Mouse (Mus musculus): ENCODE data around the gene Dclre1a. TPM values are rescaled to one million over a fixed set of nuclear protein-coding genes. Genes with fewer than 3 reads are reported as not detected.
A peak's percentile ranks its signal among the peaks of the same experiment; 100 is the strongest.

The Dclre1a gene
- total RNA-seq (2017) = 20.3 and 25.6 TPM in 2 replicates

- ATAC-seq (replicated peaks; ENCODE audit: low read depth, poor library complexity, severe bottlenecking) = peak; percentile 66
These were observed at the start of gene Dclre1a for GRCm38 (mm10) chr19:56547456-56548229. TSS of gene Dclre1a (minus strand) at chr19:56548222.

- ATAC-seq (replicated peaks; ENCODE audit: low read depth, poor library complexity, severe bottlenecking) = no peak
These were observed 44.5 kb upstream of the Dclre1a start for GRCm38 (mm10) chr19:56592472-56592871.

DNA sequence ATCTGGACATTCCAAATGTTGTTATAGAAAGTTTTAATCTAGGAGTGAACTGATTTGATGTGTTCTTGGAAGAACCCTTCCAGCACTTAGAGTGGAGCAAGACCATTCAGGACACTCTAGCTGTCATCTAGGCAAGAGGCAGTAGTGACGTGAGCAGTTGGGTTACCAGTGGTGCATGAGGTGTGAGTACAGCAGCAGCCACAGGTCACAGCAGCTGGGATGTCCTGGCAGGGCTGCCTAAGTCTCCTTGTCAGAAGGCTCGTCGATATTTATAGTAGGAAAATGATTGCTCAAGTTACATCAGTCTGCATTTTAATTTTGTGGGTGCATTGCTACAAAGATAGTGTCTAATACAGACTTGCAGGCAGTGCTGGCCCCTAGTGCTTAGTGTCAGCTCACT is 42.2 kb upstream of the Dclre1a start:
- no peak for ATAC-seq (replicated peaks; ENCODE audit: low read depth, poor library complexity, severe bottlenecking)

GRCm38 (mm10) chr19:56589455-56589854 is 41.4 kb upstream of the Dclre1a start:
- no peak for ATAC-seq (replicated peaks; ENCODE audit: low read depth, poor library complexity, severe bottlenecking)

GRCm38 (mm10) chr19:56589008-56589407 is 41.0 kb upstream of the Dclre1a start:
- ATAC-seq (replicated peaks; ENCODE audit: low read depth, poor library complexity, severe bottlenecking) = no peak

DNA sequence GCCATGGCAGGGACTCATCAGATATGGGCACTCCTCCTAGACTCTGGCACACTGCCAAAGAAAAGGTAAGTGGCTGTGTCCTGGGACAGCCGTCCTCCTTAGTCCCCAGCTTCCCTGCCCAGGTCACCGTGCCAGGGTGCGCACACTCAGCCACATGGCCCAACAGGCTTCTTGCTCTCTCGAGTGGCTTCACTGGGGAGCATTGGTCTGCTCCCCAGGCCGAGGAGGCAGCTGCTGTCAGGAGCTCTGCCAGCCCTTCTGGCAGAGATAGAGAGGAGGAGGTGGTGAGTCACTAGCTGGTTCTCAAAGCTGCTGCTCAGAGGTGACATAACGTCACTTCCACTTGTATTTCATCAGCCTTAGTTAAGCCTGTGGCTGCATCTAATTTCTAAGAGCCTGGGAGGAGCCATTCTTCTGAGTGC is 40.2 kb upstream of the Dclre1a start:
- ATAC-seq (replicated peaks; ENCODE audit: low read depth, poor library complexity, severe bottlenecking) = no peak

GRCm38 (mm10) chr19:56586320-56586719 is 38.3 kb upstream of the Dclre1a start:
- no peak for ATAC-seq (replicated peaks; ENCODE audit: low read depth, poor library complexity, severe bottlenecking)

DNA sequence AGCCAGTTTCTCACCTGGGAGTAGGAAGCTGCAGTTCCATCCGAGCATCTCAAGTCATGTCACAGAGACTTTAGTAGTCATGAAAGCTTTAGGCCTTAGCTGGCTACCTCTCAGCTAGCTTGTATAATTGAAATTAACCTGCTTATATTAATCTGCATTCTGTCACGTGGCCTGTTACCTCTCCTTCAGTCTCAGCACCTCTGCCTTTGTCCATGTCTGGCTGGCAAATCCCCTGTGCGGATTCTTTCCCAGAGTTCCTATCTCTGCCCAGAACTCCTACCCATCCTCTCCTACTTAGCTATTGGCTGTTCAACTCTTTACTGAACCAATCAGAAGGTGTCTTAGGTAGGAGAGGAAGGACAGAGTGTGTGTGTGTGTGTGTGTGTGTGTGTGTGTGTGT is 36.3 kb upstream of the Dclre1a start:
- ATAC-seq (replicated peaks; ENCODE audit: low read depth, poor library complexity, severe bottlenecking) = no peak

DNA sequence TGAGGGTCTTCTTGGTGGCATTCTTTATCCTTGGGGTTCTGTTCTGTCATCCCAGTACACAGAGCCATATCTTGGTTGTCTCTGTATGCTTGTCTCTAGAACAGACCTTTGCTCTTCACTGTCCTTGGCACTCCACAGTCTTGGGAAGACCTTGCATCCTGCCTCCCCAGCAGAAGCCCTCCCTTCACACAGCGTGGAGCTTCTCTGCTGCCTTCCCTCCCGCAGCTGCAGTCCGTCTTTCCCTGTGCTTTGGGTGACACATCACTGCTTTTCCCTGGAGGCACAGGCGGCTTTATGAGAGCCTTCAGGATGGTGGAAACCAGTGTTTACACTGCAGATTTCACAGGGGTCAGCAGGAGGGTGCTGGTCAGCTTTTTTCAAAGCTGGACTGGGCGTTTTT is 35.8 kb upstream of the Dclre1a start:
- no peak for ATAC-seq (replicated peaks; ENCODE audit: low read depth, poor library complexity, severe bottlenecking)

GRCm38 (mm10) chr19:56581981-56582380 is 34.0 kb upstream of the Dclre1a start:
- no peak for ATAC-seq (replicated peaks; ENCODE audit: low read depth, poor library complexity, severe bottlenecking)

GRCm38 (mm10) chr19:56577801-56578200 is 29.8 kb upstream of the Dclre1a start:
- ATAC-seq (replicated peaks; ENCODE audit: low read depth, poor library complexity, severe bottlenecking) = no peak

GRCm38 (mm10) chr19:56573184-56573583 is 25.2 kb upstream of the Dclre1a start:
- no peak for ATAC-seq (replicated peaks; ENCODE audit: low read depth, poor library complexity, severe bottlenecking)

DNA sequence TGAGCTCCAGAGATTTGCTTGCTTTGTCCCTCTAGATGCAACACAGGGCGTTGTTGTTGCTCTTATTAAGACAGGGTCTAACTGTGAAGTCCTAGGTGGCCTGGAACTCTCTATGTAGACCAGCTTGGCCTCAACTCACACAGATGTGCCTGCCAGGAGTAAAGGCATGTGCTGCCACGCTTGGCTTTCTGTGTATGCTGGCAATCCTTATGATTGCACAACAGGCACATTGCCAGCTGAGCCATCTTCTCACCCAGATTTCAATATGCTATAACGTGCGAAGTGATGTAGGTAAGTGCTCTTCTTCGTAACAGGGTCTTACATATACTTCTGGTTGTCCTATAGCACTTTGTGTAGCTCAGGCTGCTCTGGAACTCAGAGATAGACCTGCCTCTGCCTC is 23.9 kb upstream of the Dclre1a start:
- ATAC-seq (replicated peaks; ENCODE audit: low read depth, poor library complexity, severe bottlenecking) = no peak

GRCm38 (mm10) chr19:56571234-56571633 is 23.2 kb upstream of the Dclre1a start:
- no peak for ATAC-seq (replicated peaks; ENCODE audit: low read depth, poor library complexity, severe bottlenecking)

GRCm38 (mm10) chr19:56570781-56571180 is 22.8 kb upstream of the Dclre1a start:
- ATAC-seq (replicated peaks; ENCODE audit: low read depth, poor library complexity, severe bottlenecking) = no peak

- no peak for ATAC-seq (replicated peaks; ENCODE audit: low read depth, poor library complexity, severe bottlenecking)
These were observed 18.9 kb upstream of the Dclre1a start for GRCm38 (mm10) chr19:56566940-56567339.

GRCm38 (mm10) chr19:56566041-56566440 is 18.0 kb upstream of the Dclre1a start:
- peak; percentile 74 for ATAC-seq (replicated peaks; ENCODE audit: low read depth, poor library complexity, severe bottlenecking)

GRCm38 (mm10) chr19:56565358-56565757 is 17.3 kb upstream of the Dclre1a start:
- no peak for ATAC-seq (replicated peaks; ENCODE audit: low read depth, poor library complexity, severe bottlenecking)

- ATAC-seq (replicated peaks; ENCODE audit: low read depth, poor library complexity, severe bottlenecking) = no peak
These were observed 15.4 kb upstream of the Dclre1a start for GRCm38 (mm10) chr19:56563469-56563868.

GRCm38 (mm10) chr19:56562433-56563138 is 14.6 kb upstream of the Dclre1a start:
- ATAC-seq (replicated peaks; ENCODE audit: low read depth, poor library complexity, severe bottlenecking) = no peak

- peak; percentile 100 for ATAC-seq (replicated peaks; ENCODE audit: low read depth, poor library complexity, severe bottlenecking)
These were observed 8.0 kb upstream of the Dclre1a start for GRCm38 (mm10) chr19:56555972-56556371.

Measured in common myeloid progenitor, adult 5-6 weeks (primary cell).